Mouse (Mus musculus) small intestine, adult 2 months (tissue): ENCODE data around the gene Rae1.

Experiments used
- CTCF ChIP-seq: fragments of 200-500 bp; IDR thresholded peaks from 2 replicates; pipeline ENCODE4 v1.5.1; 2012; ENCODE audit warnings: low read depth, mild to moderate bottlenecking, control low read depth, inconsistent platforms, low read length, moderate library complexity, mixed read lengths; ENCODE audit not compliant: insufficient replicate concordance, insufficient read length; ENCODE audit errors: extremely low read depth
- POLR2A ChIP-seq: fragments of 200-500 bp; IDR thresholded peaks from 2 replicates; pipeline ENCODE4 v1.6.1; 2012; ENCODE audit warnings: low read depth, mild to moderate bottlenecking, control low read depth, inconsistent platforms, low read length, moderate library complexity

DNA sequence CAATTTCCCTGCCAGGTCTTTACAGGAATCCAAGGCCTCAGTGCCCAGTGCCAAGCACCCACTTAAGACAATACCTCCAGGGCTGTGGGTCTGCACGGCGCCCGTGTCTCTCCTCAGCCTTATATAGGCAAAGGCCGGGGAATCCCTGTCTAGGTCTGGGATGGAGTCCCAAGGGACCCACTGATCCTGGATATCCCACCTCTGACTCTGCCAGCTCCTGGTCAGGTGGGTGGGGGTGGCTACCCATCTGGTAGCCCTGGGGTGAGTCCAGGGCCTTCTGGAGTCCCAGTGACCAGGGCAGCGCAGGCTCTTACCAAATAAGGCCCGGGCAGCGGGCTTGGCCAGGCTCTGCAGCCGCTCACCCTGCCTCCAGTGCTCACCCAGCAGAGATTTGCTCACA is 53.0 kb downstream of the Rae1 start:
- TF ChIP-seq CTCF = no peak
- TF ChIP-seq POLR2A = no peak
